Mouse (Mus musculus) forebrain, embryonic 12.5 days (tissue): ENCODE results near the gene Unc5c. TPM values are rescaled to one million over a fixed set of nuclear protein-coding genes. Genes with fewer than 3 reads are reported as not detected.

Experiments
- ATAC-seq: fragments of 200-750 bp; cut with Nextera tagmentation; 2 replicates; pipeline ENCODE4 v1.8.0; 2017; ENCODE audit warnings: moderate TSS enrichment; ENCODE audit not compliant: low FRiP score
- H3K27ac ChIP-seq: fragments of 300-500 bp; sonication (generic); 2 replicates; pipeline ENCODE4 v1.5.1; 2016; ENCODE audit warnings: mild to moderate bottlenecking
- H3K27me3 ChIP-seq: fragments of 300-500 bp; sonication (generic); 2 replicates; pipeline ENCODE4 v1.6.1; 2016; ENCODE audit warnings: mild to moderate bottlenecking
- H3K36me3 ChIP-seq: fragments of 300-500 bp; sonication (generic); replicated peaks from 2 replicates; pipeline ENCODE4 v1.6.1; 2016; ENCODE audit warnings: mild to moderate bottlenecking
- H3K4me1 ChIP-seq: fragments of 300-500 bp; sonication (generic); 2 replicates; pipeline ENCODE4 v1.6.1; 2016
- H3K4me2 ChIP-seq: fragments of 300-500 bp; sonication (generic); 2 replicates; pipeline ENCODE4 v1.6.1; 2016; ENCODE audit warnings: mild to moderate bottlenecking, moderate library complexity
- H3K4me3 ChIP-seq: fragments of 300-500 bp; sonication (generic); replicated peaks from 2 replicates; pipeline ENCODE4 v1.5.1; 2016; ENCODE audit warnings: mild to moderate bottlenecking
- H3K9ac ChIP-seq: fragments of 300-500 bp; sonication (generic); 2 replicates; pipeline ENCODE4 v1.6.1; 2016; ENCODE audit warnings: mild to moderate bottlenecking
- H3K9me3 ChIP-seq: fragments of 300-500 bp; sonication (generic); 2 replicates; pipeline ENCODE4 v1.6.1; 2016
- WGBS: fragments of 180-500 bp; shearing (Covaris S2); methylation state at CpG from one replicate; pipeline ENCODE4 v1.1.7; 2016; 5-methylcytosine and 5-hydroxymethylcytosine counted together
- polyA plus RNA-seq: library from polyadenylated mRNA; unstranded; fragments of >200 nt; fragmentation: Nextera tagmentation; extraction: Ambion mirVana; gene quantifications from 2 replicates; pipeline ENCODE4 v1.2.1, GENCODE M21; 2016

Gene Unc5c
- polyA plus RNA-seq, 1 experiment from 2014 or later = 9.3 TPM

DNA sequence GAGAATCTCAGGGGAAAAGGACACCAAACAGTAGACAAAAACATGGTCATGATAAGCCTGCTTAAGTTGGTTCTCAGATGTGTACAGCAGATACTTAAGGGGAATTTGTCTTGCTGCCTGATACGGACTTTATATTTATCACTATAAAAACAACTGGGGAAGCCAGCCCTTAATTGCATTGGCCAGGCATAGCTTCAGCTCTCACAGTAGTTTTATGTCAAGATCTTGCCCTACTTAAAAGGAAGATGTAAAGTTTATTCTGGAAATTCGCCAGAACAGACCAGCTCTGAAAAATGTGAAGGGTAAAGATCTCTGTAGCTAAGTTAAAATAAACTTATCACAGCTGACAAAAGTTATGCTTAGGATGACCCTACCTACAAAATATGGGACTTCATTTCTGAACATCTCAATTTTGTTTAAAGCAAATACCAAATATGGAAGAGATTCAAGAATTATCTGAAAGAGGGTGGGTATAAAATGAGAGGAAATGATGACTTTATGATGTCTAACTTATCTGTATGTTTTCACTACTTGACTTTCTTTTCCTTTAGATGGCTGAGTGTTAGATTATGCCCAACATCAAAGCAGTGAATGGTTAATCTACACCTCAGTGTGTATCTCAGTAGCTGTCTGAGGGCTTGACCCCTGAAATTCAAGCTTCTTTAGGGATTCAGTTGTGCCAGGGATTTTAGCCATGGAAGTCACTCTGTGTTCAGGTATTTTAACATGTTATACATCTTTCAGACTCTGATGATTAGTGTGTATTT is 18.8 kb downstream of the Unc5c start:
- no peak overlapping the region for H3K27ac ChIP-seq
- no peaks in the 10 kb centered on the region for H3K27me3 ChIP-seq
- H3K4me2 ChIP-seq = no peak overlapping the region
- H3K4me3 ChIP-seq = no peak overlapping the region
- no peak for ATAC-seq
- WGBS = 75% methylated on average over 2 of the region's 2 CpGs
- H3K36me3 ChIP-seq = no peaks in the 10 kb centered on the region
- no peak overlapping the region for H3K9ac ChIP-seq
- no peaks in the 10 kb centered on the region for H3K4me1 ChIP-seq
- H3K9me3 ChIP-seq = no peaks in the 10 kb centered on the region

GRCm38 (mm10) chr3:141485218-141485617 is 20.2 kb downstream of the Unc5c start:
- H3K4me3 ChIP-seq = no peak overlapping the region
- ATAC-seq = no peak
- H3K27me3 ChIP-seq = no peaks in the 10 kb centered on the region
- no peak overlapping the region for H3K4me2 ChIP-seq
- H3K4me1 ChIP-seq = no peaks in the 10 kb centered on the region
- WGBS = 89% methylated on average over 4 of the region's 4 CpGs
- H3K9ac ChIP-seq = no peak overlapping the region
- no peaks in the 10 kb centered on the region for H3K36me3 ChIP-seq
- no peak overlapping the region for H3K27ac ChIP-seq
- no peaks in the 10 kb centered on the region for H3K9me3 ChIP-seq

GRCm38 (mm10) chr3:141490647-141491046 is 25.6 kb downstream of the Unc5c start:
- WGBS = 84% methylated on average over 1 of the region's 1 CpGs
- H3K27ac ChIP-seq = no peak overlapping the region
- no peaks in the 10 kb centered on the region for H3K36me3 ChIP-seq
- H3K4me3 ChIP-seq = no peak overlapping the region
- H3K9ac ChIP-seq = no peak overlapping the region
- H3K9me3 ChIP-seq = no peaks in the 10 kb centered on the region
- H3K4me1 ChIP-seq = peaks cover 8% of the 10 kb centered on the region
- H3K4me2 ChIP-seq = no peak overlapping the region
- no peak for ATAC-seq
- H3K27me3 ChIP-seq = no peaks in the 10 kb centered on the region

GRCm38 (mm10) chr3:141491272-141491950 is 26.4 kb downstream of the Unc5c start:
- no peak for ATAC-seq
- Histone ChIP-seq H3K36me3 (no peaks in the 10 kb centered on the region), H3K4me2 (no peak overlapping the region), H3K4me3 (no peak overlapping the region), H3K9ac (no peak overlapping the region), H3K4me1 (peaks cover 8% of the 10 kb centered on the region), H3K27ac (no peak overlapping the region), H3K9me3 (no peaks in the 10 kb centered on the region), H3K27me3 (no peaks in the 10 kb centered on the region)
- WGBS = 34% methylated on average over 5 of the region's 5 CpGs

- 39% methylated on average over 2 of the region's 2 CpGs for WGBS
- Histone ChIP-seq H3K4me2 (no peak overlapping the region), H3K36me3 (no peaks in the 10 kb centered on the region), H3K9me3 (no peaks in the 10 kb centered on the region), H3K27ac (no peak overlapping the region), H3K9ac (no peak overlapping the region), H3K4me3 (no peak overlapping the region), H3K27me3 (no peaks in the 10 kb centered on the region), H3K4me1 (peaks cover 8% of the 10 kb centered on the region)
- ATAC-seq = no peak
Observed at GRCm38 (mm10) chr3:141491951-141492310, 26.9 kb downstream of the Unc5c start.

DNA sequence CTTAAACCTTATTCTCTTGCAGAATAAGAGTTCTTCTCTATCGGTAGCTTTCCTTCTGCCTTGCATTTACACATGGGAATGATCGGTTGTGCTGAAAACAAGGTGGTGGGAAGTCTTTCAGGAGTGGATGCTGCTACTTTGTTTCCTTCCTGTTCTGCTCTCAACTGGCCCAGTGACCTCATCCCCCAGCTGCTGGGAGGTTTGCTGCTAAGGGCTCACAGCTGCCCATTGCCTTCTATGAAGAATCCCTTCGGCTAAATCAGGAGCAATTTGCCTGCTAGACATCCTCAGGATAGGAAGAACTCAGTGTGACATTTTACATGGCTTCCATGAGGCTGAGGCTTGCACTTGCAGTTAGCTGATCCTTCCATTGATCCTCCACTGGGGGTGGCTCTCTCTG is 28.0 kb downstream of the Unc5c start:
- Histone ChIP-seq H3K36me3 (no peaks in the 10 kb centered on the region), H3K9ac (no peak overlapping the region), H3K9me3 (no peaks in the 10 kb centered on the region), H3K27ac (no peak overlapping the region), H3K27me3 (no peaks in the 10 kb centered on the region), H3K4me3 (no peak overlapping the region), H3K4me1 (peaks cover 8% of the 10 kb centered on the region), H3K4me2 (no peak overlapping the region)
- 80% methylated on average over 3 of the region's 3 CpGs for WGBS
- ATAC-seq = no peak

DNA sequence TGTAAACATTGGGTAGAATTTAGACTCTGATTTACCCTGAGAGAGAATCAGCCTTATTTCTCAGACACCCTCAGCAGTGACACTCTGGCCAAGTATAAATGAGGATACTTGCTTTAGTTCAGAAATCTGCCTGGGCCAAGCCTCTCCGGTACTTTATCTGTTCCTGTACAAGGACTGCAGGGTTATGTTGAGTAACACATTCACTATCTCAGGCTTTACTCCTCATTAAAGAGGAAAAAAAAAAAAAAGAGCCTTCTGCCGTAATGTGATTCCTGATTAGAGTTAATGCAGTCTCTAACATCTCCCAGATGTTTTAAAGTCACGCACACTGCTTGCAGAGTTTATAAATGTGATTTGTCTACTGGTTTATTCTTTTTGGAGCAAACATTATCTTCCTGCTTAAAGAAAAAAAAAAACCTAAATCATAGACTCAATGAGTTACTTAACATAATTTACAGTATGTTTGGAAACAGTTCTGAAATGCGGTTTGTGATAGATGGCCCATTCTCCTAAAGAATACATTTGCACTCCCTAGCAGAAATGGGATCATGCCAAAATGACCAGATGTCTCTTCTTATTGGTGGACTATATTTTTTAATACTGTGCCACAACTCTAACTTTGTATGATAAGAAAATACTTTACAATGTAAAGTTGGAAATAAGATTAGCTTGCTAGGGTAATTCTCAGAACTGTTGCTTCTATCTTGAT is 33.5 kb downstream of the Unc5c start:
- H3K27ac ChIP-seq = no peak overlapping the region

GRCm38 (mm10) chr3:141501845-141502505 is 37.0 kb downstream of the Unc5c start:
- Histone ChIP-seq H3K27ac (no peak overlapping the region), H3K36me3 (no peaks in the 10 kb centered on the region), H3K4me2 (no peak overlapping the region), H3K4me3 (no peak overlapping the region), H3K9ac (no peak overlapping the region), H3K27me3 (no peaks in the 10 kb centered on the region), H3K9me3 (no peaks in the 10 kb centered on the region), H3K4me1 (no peaks in the 10 kb centered on the region)
- 53% methylated on average over 4 of the region's 4 CpGs for WGBS
- ATAC-seq = no peak

More for the DNA sequence above, 33.5 kb downstream of the Unc5c start:
- 81% methylated on average over 4 of the region's 4 CpGs for WGBS
- no peaks in the 10 kb centered on the region for H3K36me3 ChIP-seq
- H3K9ac ChIP-seq = no peak overlapping the region
- H3K4me1 ChIP-seq = no peaks in the 10 kb centered on the region
- H3K4me3 ChIP-seq = no peak overlapping the region
- no peaks in the 10 kb centered on the region for H3K9me3 ChIP-seq
- no peak overlapping the region for H3K4me2 ChIP-seq
- ATAC-seq = no peak
- no peaks in the 10 kb centered on the region for H3K27me3 ChIP-seq

GRCm38 (mm10) chr3:141503331-141503730 is 38.3 kb downstream of the Unc5c start:
- H3K4me2 ChIP-seq = no peak overlapping the region
- H3K27ac ChIP-seq = no peak overlapping the region
- no peaks in the 10 kb centered on the region for H3K4me1 ChIP-seq
- H3K36me3 ChIP-seq = no peaks in the 10 kb centered on the region
- no peak overlapping the region for H3K9ac ChIP-seq
- H3K27me3 ChIP-seq = no peaks in the 10 kb centered on the region
- WGBS = 88% methylated on average over 3 of the region's 3 CpGs
- no peaks in the 10 kb centered on the region for H3K9me3 ChIP-seq
- H3K4me3 ChIP-seq = no peak overlapping the region
- no peak for ATAC-seq

- Histone ChIP-seq H3K4me2 (no peak overlapping the region), H3K27ac (no peak overlapping the region), H3K4me1 (no peaks in the 10 kb centered on the region), H3K9me3 (no peaks in the 10 kb centered on the region), H3K36me3 (no peaks in the 10 kb centered on the region), H3K27me3 (no peaks in the 10 kb centered on the region), H3K4me3 (no peak overlapping the region), H3K9ac (no peak overlapping the region)
- 12% methylated on average over 1 of the region's 1 CpGs for WGBS
- no peak for ATAC-seq
Observed at GRCm38 (mm10) chr3:141509772-141510171, 44.8 kb downstream of the Unc5c start.

GRCm38 (mm10) chr3:141511253-141512038 is 46.4 kb downstream of the Unc5c start:
- Histone ChIP-seq H3K9me3 (no peaks in the 10 kb centered on the region), H3K27ac (no peak overlapping the region), H3K4me2 (no peak overlapping the region), H3K27me3 (no peaks in the 10 kb centered on the region), H3K4me3 (no peak overlapping the region), H3K9ac (no peak overlapping the region), H3K36me3 (no peaks in the 10 kb centered on the region), H3K4me1 (no peaks in the 10 kb centered on the region)
- WGBS = 81% methylated on average over 5 of the region's 5 CpGs
- no peak for ATAC-seq

GRCm38 (mm10) chr3:141528751-141529150 is 63.7 kb downstream of the Unc5c start:
- H3K9me3 ChIP-seq = no peaks in the 10 kb centered on the region
- no peak overlapping the region for H3K27ac ChIP-seq
- no peak overlapping the region for H3K9ac ChIP-seq
- peaks cover 5% of the 10 kb centered on the region for H3K4me1 ChIP-seq
- no peak overlapping the region for H3K4me3 ChIP-seq
- no peak for ATAC-seq
- no peak overlapping the region for H3K4me2 ChIP-seq
- no peaks in the 10 kb centered on the region for H3K36me3 ChIP-seq
- no peaks in the 10 kb centered on the region for H3K27me3 ChIP-seq
